ENCODE assay signal across 11 mouse cellular contexts in genomic region chr3:17318450-17318849, GRCm38 (mm10).
"Had no signal": no experiment of that assay in that cellular context is flagged by ENCODE, and none has a peak within 500 bp of the region (broad histone marks: within the 10 kb centered on the region; RNA-seq: fewer than 3 reads in every experiment).

No protein-coding gene starts in this region.

- H3K4me3 ChIP-seq: kidney, embryonic 15.5 days; limb, embryonic 13.5 days; neural tube, embryonic 13.5 days had no signal

- H3K36me3 ChIP-seq: kidney, embryonic 15.5 days; limb, embryonic 13.5 days; neural tube, embryonic 13.5 days had no signal

- H3K9ac ChIP-seq: kidney, embryonic 15.5 days; limb, embryonic 13.5 days; liver, embryonic 14.5 days had no signal

- H3K9me3 ChIP-seq: kidney, embryonic 15.5 days; limb, embryonic 13.5 days; neural tube, embryonic 13.5 days had no signal

- ATAC-seq: intestine, embryonic 16.5 days had no signal

- DNase-seq: kidney, adult 2 months; kidney, postnatal 14 days; left cerebral cortex, postnatal 4 days; lung, adult 18-20 months; lung, postnatal 36 days; thymus, postnatal 36 days had no signal

- H3K4me2 ChIP-seq: kidney, embryonic 15.5 days; limb, embryonic 13.5 days had no signal

- H3K4me1 ChIP-seq: kidney, embryonic 15.5 days had no signal

- H3K27ac ChIP-seq: kidney, embryonic 15.5 days; limb, embryonic 13.5 days; liver, embryonic 14.5 days had no signal
